Mouse (Mus musculus) liver, embryonic 14.5 days (tissue): ENCODE results near the gene Mid1.
"Not testable (repeated sequence)": the region's sequence is repeated elsewhere in the genome, so short reads cannot be mapped to it uniquely, and the experiment has no call there.

ENCODE experiments used
- CTCF ChIP-seq: IDR thresholded peaks from 2 replicates; pipeline ENCODE4 v1.5.1; 2016; ENCODE audit warnings: antibody characterized with exemption, low read depth, control low read depth
- EP300 ChIP-seq: IDR thresholded peaks from 2 replicates; pipeline ENCODE4 v1.6.1; 2016; ENCODE audit warnings: antibody characterized with exemption, low read depth

DNA sequence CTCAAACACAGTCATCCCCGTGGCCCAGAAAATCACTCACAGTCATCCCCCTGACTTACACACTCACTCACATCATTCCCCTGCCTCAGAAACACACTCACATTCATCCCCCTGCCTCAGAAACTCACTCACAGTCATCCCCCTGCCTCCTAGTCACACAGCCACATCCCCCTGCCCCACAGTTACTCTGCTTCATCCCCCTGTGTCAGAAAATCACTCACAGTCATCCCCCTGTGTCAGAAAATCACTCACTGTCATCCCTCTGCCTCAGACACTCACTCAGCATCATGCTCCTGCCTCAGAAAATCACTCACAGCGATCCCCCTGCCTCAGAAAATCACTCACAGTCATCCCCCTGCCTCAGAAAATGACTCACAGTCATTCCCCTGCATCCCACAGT lies 319.2 kb downstream of the Mid1 start:
- not testable (repeated sequence) for TF ChIP-seq CTCF, EP300
